Mouse (Mus musculus) megakaryocyte, embryonic 14.5 days (primary cell): ENCODE measurements at regions not wholly inside any gene's neighbourhood (a gene's known extent, or its start where the extent isn't known, plus 50 kb on each side); places are given as distances from the start of the nearest gene placed in this dataset.
"Not testable (repeated sequence)": the region's sequence is repeated elsewhere in the genome, so short reads cannot be mapped to it uniquely, and the experiment has no call there.

Experiments
- FLI1 ChIP-seq: IDR thresholded peaks from 2 replicates; pipeline ENCODE4 v1.6.1; 2012; ENCODE audit warnings: low read length, inconsistent platforms, mixed read lengths
- GATA1 ChIP-seq: IDR thresholded peaks from 3 replicates; pipeline ENCODE4 v1.6.1; 2012; ENCODE audit warnings: mixed read lengths, low read length, inconsistent platforms, borderline replicate concordance

GRCm38 (mm10) chr17:15639111-15639865 lies 65.5 kb upstream of the Chd1 start:
- TF ChIP-seq GATA1, FLI1: not testable (repeated sequence)
